Mouse (Mus musculus): ENCODE data around the gene Ganc.

DNA sequence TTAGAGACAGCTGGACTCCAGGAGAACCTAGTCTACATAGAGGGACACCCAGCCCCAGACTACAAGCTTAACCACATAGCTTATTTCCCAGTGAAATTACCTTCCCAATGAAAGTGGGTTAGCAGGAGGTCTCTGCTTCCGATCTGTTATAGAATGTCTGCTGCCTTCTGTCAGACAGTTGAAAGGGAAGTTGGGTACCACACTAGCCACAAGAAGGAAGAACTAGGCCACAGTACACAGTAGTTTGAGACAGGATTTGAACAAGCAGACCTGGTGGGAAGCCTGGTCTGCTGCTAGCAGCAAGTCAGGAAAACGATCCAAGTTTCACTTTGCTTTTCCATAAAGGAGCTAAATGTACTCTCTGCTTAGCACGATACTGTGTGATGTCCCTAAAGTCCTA lies 65.5 kb downstream of the Ganc start:
- TF ChIP-seq CTCF (IDR thresholded peaks at IDR 0.05; ENCODE audit: insufficient read depth, low read depth, low read length), result no peak
- TF ChIP-seq POLR2A (IDR thresholded peaks at IDR 0.05; ENCODE audit: insufficient read depth, low read depth, low read length), result no peak

Data from olfactory bulb, adult 2 months (tissue).